ENCODE assay signal across 10 mouse cellular contexts in the genomic region with DNA sequence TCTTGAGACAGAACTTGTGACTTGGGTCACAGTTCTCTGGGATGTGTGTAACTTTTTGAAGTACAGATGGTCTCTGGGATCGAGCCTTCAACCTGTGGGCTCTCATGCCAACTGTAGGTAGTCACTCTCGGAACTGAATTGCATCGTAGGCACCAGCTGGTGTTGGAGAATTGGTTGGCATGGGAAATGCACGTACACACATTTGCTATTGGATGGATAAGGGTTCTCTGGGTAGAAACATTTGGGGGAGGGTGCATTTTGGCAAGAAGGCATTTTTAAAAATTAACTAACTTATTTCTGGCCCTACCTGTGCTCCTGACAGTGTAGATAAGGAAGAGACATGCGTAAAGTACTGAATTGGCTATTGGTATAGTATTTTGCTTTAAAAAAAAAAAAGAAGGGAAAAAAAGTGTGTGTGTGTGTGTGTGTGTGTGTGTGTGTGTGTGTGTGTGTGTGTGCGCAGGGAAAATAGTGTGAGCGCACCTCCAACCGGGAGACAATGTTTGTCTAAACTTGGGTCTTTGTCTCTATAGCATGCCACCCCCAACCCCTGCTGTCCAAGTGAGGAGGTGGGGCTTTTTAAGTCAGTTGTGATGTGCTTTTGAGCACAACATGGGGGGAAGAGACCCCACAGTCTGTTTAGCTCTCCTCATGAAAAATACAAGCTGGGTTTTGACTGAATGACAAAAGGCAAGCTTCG. TPM values are rescaled to one million over a fixed set of nuclear protein-coding genes. Genes with fewer than 3 reads are reported as not detected.
A peak's percentile ranks its signal among the peaks of the same experiment; 100 is the strongest.
DNase-seq lines count a peak whose midpoint lies in the region; ATAC-seq and TF ChIP-seq lines count a peak whose summit lies in the region.
"Had no signal": no experiment of that assay in that cellular context is flagged by ENCODE, and none has a peak within 500 bp of the region (broad histone marks: within the 10 kb centered on the region; RNA-seq: fewer than 3 reads in every experiment).

No protein-coding gene starts in this region.

- no peak overlapping the region for H3K9ac ChIP-seq in lung, embryonic 16.5 days (ENCODE audit: low read length)
- no peak overlapping the region for H3K9ac ChIP-seq in forebrain, embryonic 15.5 days (replicated peaks)
- H3K9ac ChIP-seq in limb, embryonic 14.5 days (ENCODE audit: low read depth, low read length, severe bottlenecking) = peak overlapping the region; percentile 36; the same call in 1 of the 2 replicates
- H3K9ac ChIP-seq in stomach, postnatal 0 days (ENCODE audit: low read length) = peak overlapping the region; percentile 41; the same call in 1 of the 2 replicates

- no peak for TF ChIP-seq EP300 in stomach, postnatal 0 days (optimal IDR thresholded peaks at IDR 0.05)

- no peak for DNase-seq in lung, postnatal 36 days
- DNase-seq in limb, embryonic 14.5 days (ENCODE audit: low spot score) = no peak
- no peak for DNase-seq in stomach, postnatal 0 days (ENCODE audit: low spot score)
- DNase-seq in frontal cortex, postnatal 36 days (ENCODE audit: low spot score in 2 of 2) = no peak
- no peak for DNase-seq in urinary bladder, adult 18-20 months (ENCODE audit: low spot score in 2 of 2)
- DNase-seq: kidney, adult 11 months; thymus, adult 18-20 months had no signal

- peaks cover 10% of the 10 kb centered on the region for H3K4me1 ChIP-seq in lung, embryonic 16.5 days (replicated peaks; ENCODE audit: control insufficient read depth, insufficient read depth, low read length)
- H3K4me1 ChIP-seq in forebrain, embryonic 15.5 days = peaks cover 26% of the 10 kb centered on the region
- peaks cover 24% of the 10 kb centered on the region for H3K4me1 ChIP-seq in limb, embryonic 14.5 days (ENCODE audit: control insufficient read depth, insufficient read depth, low read length)
- peaks cover 4% of the 10 kb centered on the region; the same call in 1 of the 2 replicates for H3K4me1 ChIP-seq in stomach, postnatal 0 days (replicated peaks; ENCODE audit: control insufficient read depth, insufficient read depth)

- no peak for TF ChIP-seq CTCF in stomach, postnatal 0 days (IDR thresholded peaks at IDR 0.05; ENCODE audit: low read depth)

- TF ChIP-seq POLR2A in limb, embryonic 14.5 days (IDR thresholded peaks at IDR 0.05; ENCODE audit: borderline replicate concordance, extremely low read depth, insufficient read depth, insufficient read length) = no peak

- 57% methylated on average over 9 of the region's 9 CpGs for WGBS in lung, embryonic 16.5 days
- WGBS in forebrain, embryonic 15.5 days = 44% methylated on average over 9 of the region's 9 CpGs
- WGBS in limb, embryonic 14.5 days = 68% methylated on average over 9 of the region's 9 CpGs
- WGBS in stomach, postnatal 0 days = 61% methylated on average over 9 of the region's 9 CpGs

- H3K36me3 ChIP-seq in lung, embryonic 16.5 days (ENCODE audit: control insufficient read depth, insufficient read depth, low read length) = no peaks in the 10 kb centered on the region
- no peaks in the 10 kb centered on the region for H3K36me3 ChIP-seq in forebrain, embryonic 15.5 days
- peaks cover 14% of the 10 kb centered on the region; the same call in 1 of the 2 replicates for H3K36me3 ChIP-seq in limb, embryonic 14.5 days (ENCODE audit: control insufficient read depth, insufficient read depth, low read length)
- no peaks in the 10 kb centered on the region for H3K36me3 ChIP-seq in stomach, postnatal 0 days (ENCODE audit: control insufficient read depth, insufficient read depth, low read length)

- H3K27me3 ChIP-seq in lung, embryonic 16.5 days (ENCODE audit: control insufficient read depth, insufficient read depth, low read depth, low read length) = no peaks in the 10 kb centered on the region
- H3K27me3 ChIP-seq in forebrain, embryonic 15.5 days = no peaks in the 10 kb centered on the region
- H3K27me3 ChIP-seq in limb, embryonic 14.5 days (ENCODE audit: control insufficient read depth, insufficient read depth, low read length) = no peaks in the 10 kb centered on the region
- H3K27me3 ChIP-seq in stomach, postnatal 0 days (ENCODE audit: control insufficient read depth, insufficient read depth, low read length) = no peaks in the 10 kb centered on the region

- no peak; the same call in 1 of the 2 replicates for ATAC-seq in lung, embryonic 16.5 days (ENCODE audit: low read depth)
- no peak for ATAC-seq in forebrain, embryonic 15.5 days (replicated peaks)
- no peak for ATAC-seq in limb, embryonic 14.5 days (ENCODE audit: low FRiP score, low read depth)
- ATAC-seq in stomach, postnatal 0 days (ENCODE audit: low FRiP score, low TSS enrichment) = no peak

- peak overlapping the region; percentile 17 for H3K4me2 ChIP-seq in lung, embryonic 16.5 days (ENCODE audit: low read depth, low read length)
- H3K4me2 ChIP-seq in forebrain, embryonic 15.5 days (replicated peaks) = 0 out of 2 replicates have a peak overlapping the region, but pooled peaks have one; percentile 16
- peak overlapping the region; percentile 26; the same call in 1 of the 2 replicates for H3K4me2 ChIP-seq in limb, embryonic 14.5 days (replicated peaks; ENCODE audit: low read depth, low read length, severe bottlenecking)
- H3K4me2 ChIP-seq in stomach, postnatal 0 days (replicated peaks; ENCODE audit: low read depth) = 0 out of 2 replicates have a peak overlapping the region, but pooled peaks have one; percentile 12

- peak overlapping the region; percentile 2; the same call in 1 of the 2 replicates for H3K27ac ChIP-seq in lung, embryonic 16.5 days (ENCODE audit: low read length)
- H3K27ac ChIP-seq in forebrain, embryonic 15.5 days (replicated peaks) = peak overlapping the region; percentile 81
- peak overlapping the region; percentile 80 for H3K27ac ChIP-seq in limb, embryonic 14.5 days (replicated peaks; ENCODE audit: low read depth, low read length)
- H3K27ac ChIP-seq in stomach, postnatal 0 days (replicated peaks) = peak overlapping the region; percentile 63

- no peak overlapping the region for H3K4me3 ChIP-seq in lung, embryonic 16.5 days (ENCODE audit: low read length)
- no peak overlapping the region for H3K4me3 ChIP-seq in forebrain, embryonic 15.5 days
- no peak overlapping the region for H3K4me3 ChIP-seq in limb, embryonic 14.5 days (replicated peaks; ENCODE audit: low read length)
- no peak overlapping the region for H3K4me3 ChIP-seq in stomach, postnatal 0 days (ENCODE audit: low read depth, low read length)
- H3K4me3 ChIP-seq: erythroblast, embryonic 14.5 days had no signal

- H3K9me3 ChIP-seq in lung, embryonic 16.5 days (ENCODE audit: control insufficient read depth, low read length) = no peaks in the 10 kb centered on the region
- H3K9me3 ChIP-seq in forebrain, embryonic 15.5 days = no peaks in the 10 kb centered on the region
- no peaks in the 10 kb centered on the region for H3K9me3 ChIP-seq in limb, embryonic 14.5 days (ENCODE audit: control insufficient read depth, low read length)
- H3K9me3 ChIP-seq in stomach, postnatal 0 days (ENCODE audit: control insufficient read depth, low read length) = no peaks in the 10 kb centered on the region

RNA-seq across cellular contexts. Expression of a gene that starts 26.0 kb away (rescaled TPM):
- polyA plus RNA-seq in lung, embryonic 16.5 days (2015; fragmentation: Nextera tagmentation; extraction: Ambion mirVana) = 95.9 and 116 TPM in 2 replicates
- 91.0 and 102 TPM in 2 replicates for polyA plus RNA-seq in forebrain, embryonic 15.5 days (2015; fragmentation: Nextera tagmentation; extraction: Ambion mirVana)
- polyA plus RNA-seq in limb, embryonic 14.5 days (2012; rRNA removed) = 97.2 and 127 TPM in 2 replicates
- 143 and 153 TPM in 2 replicates for polyA plus RNA-seq in limb, embryonic 14.5 days (2014; fragmentation: Nextera tagmentation; extraction: Ambion mirVana)
- polyA plus RNA-seq in stomach, postnatal 0 days (2015; fragmentation: Nextera tagmentation; extraction: Ambion mirVana) = 125 and 131 TPM in 2 replicates

RNA-seq across cellular contexts. Expression of a gene that starts 36.9 kb away (rescaled TPM):
- polyA plus RNA-seq in lung, embryonic 16.5 days (2015; fragmentation: Nextera tagmentation; extraction: Ambion mirVana) = 1.4 and 1.8 TPM in 2 replicates
- 0.19 and 1.1 TPM in 2 replicates for polyA plus RNA-seq in forebrain, embryonic 15.5 days (2015; fragmentation: Nextera tagmentation; extraction: Ambion mirVana)
- not detected in 2 replicates for polyA plus RNA-seq in limb, embryonic 14.5 days (2012; rRNA removed)
- not detected in 2 replicates for polyA plus RNA-seq in limb, embryonic 14.5 days (2014; fragmentation: Nextera tagmentation; extraction: Ambion mirVana)
- 0.13 and 0.35 TPM in 2 replicates for polyA plus RNA-seq in stomach, postnatal 0 days (2015; fragmentation: Nextera tagmentation; extraction: Ambion mirVana)
- polyA plus RNA-seq: erythroblast, embryonic 14.5 days had no signal

Comparison
In these comparisons a context has a peak if more than half of its experiments do, and no peak if none do; other contexts are left out.
1. H3K27ac ChIP-seq: peak in every context shown above with its lines; median percentile 81 in forebrain, embryonic 15.5 days; 80 in limb, embryonic 14.5 days; 63 in stomach, postnatal 0 days; 2 in lung, embryonic 16.5 days.
2. H3K9ac ChIP-seq: peak in limb, embryonic 14.5 days (single experiment) and stomach, postnatal 0 days (single experiment); none in lung, embryonic 16.5 days (single experiment) and forebrain, embryonic 15.5 days (single experiment).
3. Peak in every context shown above with its lines, with median percentiles within 50 percentile points of each other: H3K4me2 ChIP-seq.